Mouse (Mus musculus): ENCODE measurements around the gene Ch25h. TPM values are rescaled to one million over a fixed set of nuclear protein-coding genes. Genes with fewer than 3 reads are reported as not detected.
A peak's percentile ranks its signal among the peaks of the same experiment; 100 is the strongest.

The Ch25h gene
- total RNA-seq (2021) (1 to 10 TPM in 1 of 2 experiments, under 1 TPM in 1; 0.46 to 2.1 TPM), polyA plus RNA-seq (2012; rRNA removed) (5.0 and 9.0 TPM in 2 replicates)
- long read RNA-seq, partial matches to known transcripts = 0 of 2 reads
- long read RNA-seq, other reads (novel, unspliced or antisense) = 0 of 2 reads

- DNase-seq = peak; percentile 58
Observed at GRCm38 (mm10) chr19:34474991-34475971, at the start of gene Ch25h. Gene Ch25h, minus strand, starts transcription at chr19:34475164.

- no peak for DNase-seq
Observed at GRCm38 (mm10) chr19:34524646-34525045, 49.7 kb upstream of the Ch25h start.

- DNase-seq = no peak
Observed at GRCm38 (mm10) chr19:34523106-34523725, 48.3 kb upstream of the Ch25h start.

- DNase-seq = no peak
Observed at GRCm38 (mm10) chr19:34521978-34522377, 47.0 kb upstream of the Ch25h start.

GRCm38 (mm10) chr19:34521361-34521760 is 46.4 kb upstream of the Ch25h start:
- DNase-seq = no peak

GRCm38 (mm10) chr19:34520051-34520450 is 45.1 kb upstream of the Ch25h start:
- no peak for DNase-seq

GRCm38 (mm10) chr19:34519646-34520045 is 44.7 kb upstream of the Ch25h start:
- DNase-seq = peak; percentile 70

- peak; percentile 82 for DNase-seq
Observed at GRCm38 (mm10) chr19:34518786-34519185, 43.8 kb upstream of the Ch25h start.

- peak; percentile 90 for DNase-seq
Observed at GRCm38 (mm10) chr19:34517812-34518594, 43.0 kb upstream of the Ch25h start.

GRCm38 (mm10) chr19:34517197-34517596 is 42.2 kb upstream of the Ch25h start:
- DNase-seq = peak; percentile 70

- no peak for DNase-seq
Observed at GRCm38 (mm10) chr19:34516346-34516745, 41.4 kb upstream of the Ch25h start.

- DNase-seq = no peak
Observed at GRCm38 (mm10) chr19:34515681-34516080, 40.7 kb upstream of the Ch25h start.

- peak; percentile 31 for DNase-seq
Observed at GRCm38 (mm10) chr19:34511528-34511927, 36.6 kb upstream of the Ch25h start.

- DNase-seq = no peak
Observed at GRCm38 (mm10) chr19:34510717-34511116, 35.8 kb upstream of the Ch25h start.

GRCm38 (mm10) chr19:34505161-34505721 is 30.3 kb upstream of the Ch25h start:
- peak; percentile 29 for DNase-seq

- peak; percentile 89 for DNase-seq
Observed at GRCm38 (mm10) chr19:34500763-34501162, 25.8 kb upstream of the Ch25h start.

- DNase-seq = no peak
Observed at GRCm38 (mm10) chr19:34496353-34496752, 21.4 kb upstream of the Ch25h start.

GRCm38 (mm10) chr19:34493859-34494258 is 18.9 kb upstream of the Ch25h start:
- no peak for DNase-seq

- DNase-seq = peak; percentile 55
Observed at GRCm38 (mm10) chr19:34483547-34483946, 8.6 kb upstream of the Ch25h start.

- peak; percentile 42 for DNase-seq
Observed at GRCm38 (mm10) chr19:34474228-34474990, 555 bp downstream of the Ch25h start.

- DNase-seq = no peak
Observed at GRCm38 (mm10) chr19:34471703-34472102, 3.3 kb downstream of the Ch25h start.
